Mouse (Mus musculus) stomach, postnatal 0 days (tissue): ENCODE measurements around the gene Pcna. TPM values are rescaled to one million over a fixed set of nuclear protein-coding genes. Genes with fewer than 3 reads are reported as not detected.

Source experiments
- ATAC-seq: fragments of 200-750 bp; cut with Nextera tagmentation; 2 replicates; pipeline ENCODE4 v1.8.0; 2017; ENCODE audit not compliant: low FRiP score, low TSS enrichment
- DNase-seq: peaks from one replicate; pipeline ENCODE4 v3.0.0-alpha.2; 2016; ENCODE audit warnings: low spot score
- H3K27ac ChIP-seq: fragments of 300-500 bp; sonication (generic); replicated peaks from 2 replicates; pipeline ENCODE4 v1.5.1; 2014; ENCODE audit warnings: mild to moderate bottlenecking, control low read depth
- H3K27me3 ChIP-seq: fragments of 300-500 bp; sonication (generic); 2 replicates; pipeline ENCODE4 v1.6.1; 2014; ENCODE audit warnings: low read length; ENCODE audit not compliant: control insufficient read depth, insufficient read depth
- H3K36me3 ChIP-seq: fragments of 300-500 bp; sonication (generic); 2 replicates; pipeline ENCODE4 v1.6.1; 2014; ENCODE audit warnings: low read length, mixed read lengths; ENCODE audit not compliant: control insufficient read depth, insufficient read depth
- H3K4me1 ChIP-seq: fragments of 300-500 bp; sonication (generic); replicated peaks from 2 replicates; pipeline ENCODE4 v1.6.1; 2014; ENCODE audit warnings: antibody characterized with exemption; ENCODE audit not compliant: control insufficient read depth, insufficient read depth
- H3K4me2 ChIP-seq: fragments of 300-500 bp; sonication (generic); replicated peaks from 2 replicates; pipeline ENCODE4 v1.6.1; 2014; ENCODE audit warnings: low read depth, mild to moderate bottlenecking, control low read depth, moderate library complexity
- H3K4me3 ChIP-seq: fragments of 300-500 bp; sonication (generic); 2 replicates; pipeline ENCODE4 v1.5.1; 2014; ENCODE audit warnings: low read depth, low read length, control low read depth
- H3K9ac ChIP-seq: fragments of 300-500 bp; sonication (generic); 2 replicates; pipeline ENCODE4 v1.6.1; 2014; ENCODE audit warnings: mild to moderate bottlenecking, low read length, control low read depth, mixed read lengths
- H3K9me3 ChIP-seq: fragments of 300-500 bp; sonication (generic); 2 replicates; pipeline ENCODE4 v1.6.1; 2016; ENCODE audit warnings: low read length; ENCODE audit not compliant: control insufficient read depth
- CTCF ChIP-seq: IDR thresholded peaks from 2 replicates; pipeline ENCODE4 v1.5.1; 2016; ENCODE audit warnings: antibody characterized with exemption, low read depth, mild to moderate bottlenecking, moderate library complexity
- EP300 ChIP-seq: optimal IDR thresholded peaks from 2 replicates; pipeline ENCODE3; 2016; ENCODE audit warnings: antibody characterized with exemption
- WGBS: fragments of 180-500 bp; shearing (Covaris S2); extraction: QIAGEN DNeasy Blood & Tissue Kit; methylation state at CpG from one replicate; pipeline ENCODE4 v1.1.7; 2014; 5-methylcytosine and 5-hydroxymethylcytosine counted together
- polyA plus RNA-seq: library from polyadenylated mRNA; unstranded; fragments of >200 nt; fragmentation: Nextera tagmentation; extraction: Ambion mirVana; gene quantifications from 2 replicates; pipeline ENCODE4 v1.2.1, GENCODE M21; 2015

Pcna gene
- polyA plus RNA-seq, 1 experiment from 2014 or later = 108 TPM

DNA sequence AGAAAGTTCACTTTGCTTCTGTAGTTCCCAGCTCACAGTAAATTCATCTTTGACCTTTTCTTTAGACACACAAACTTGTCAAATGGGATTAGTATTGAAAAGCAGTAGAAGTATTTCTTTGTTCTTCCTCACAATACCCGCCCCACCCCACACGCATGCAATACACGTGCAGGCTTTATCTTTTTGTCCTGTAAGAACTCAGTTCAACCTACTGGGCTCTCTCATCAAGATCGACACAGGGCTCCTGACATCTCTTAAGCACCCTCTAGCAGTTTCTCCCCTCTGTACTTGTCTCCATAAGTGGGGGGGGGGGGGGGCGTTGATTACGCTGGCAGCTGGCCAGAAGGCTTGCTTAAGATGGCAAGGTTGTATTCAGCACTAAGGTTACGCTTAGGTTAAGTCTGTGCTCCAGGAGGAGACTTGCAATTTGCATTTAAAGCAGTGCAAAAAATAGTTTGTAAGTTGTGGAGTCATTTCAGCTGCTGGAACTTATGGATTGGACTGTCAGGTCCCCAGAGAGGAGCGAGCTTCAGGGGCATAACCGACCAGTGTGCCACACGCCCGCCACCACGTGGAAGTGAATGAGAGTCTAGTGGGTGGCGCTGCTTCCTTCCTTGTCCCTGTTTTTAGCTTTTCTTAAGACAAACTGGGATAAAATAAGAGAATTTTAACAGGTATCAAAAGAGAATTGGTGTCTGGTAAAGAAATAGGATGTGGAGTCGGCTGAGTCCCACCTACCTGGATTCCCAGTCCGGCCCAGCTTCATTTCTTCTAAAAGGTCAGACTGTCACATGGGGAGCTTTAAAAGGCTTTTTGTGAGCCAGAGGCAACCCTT, 30.3 kb upstream of the Pcna start:
- Histone ChIP-seq H3K36me3 (no peaks in the 10 kb centered on the region; the same call in 1 of the 2 replicates), H3K27me3 (no peaks in the 10 kb centered on the region), H3K4me2 (no peak overlapping the region), H3K4me3 (no peak overlapping the region), H3K9ac (peak overlapping the region; percentile 38; the same call in 1 of the 2 replicates), H3K27ac (peak overlapping the region; percentile 81), H3K4me1 (peaks cover 7% of the 10 kb centered on the region), H3K9me3 (no peaks in the 10 kb centered on the region)
- peak; percentile 73 for ATAC-seq
- TF ChIP-seq EP300 (no peak), CTCF (no peak)
- DNase-seq = peak; percentile 73
- 43% methylated on average over 15 of the region's 15 CpGs for WGBS

DNA sequence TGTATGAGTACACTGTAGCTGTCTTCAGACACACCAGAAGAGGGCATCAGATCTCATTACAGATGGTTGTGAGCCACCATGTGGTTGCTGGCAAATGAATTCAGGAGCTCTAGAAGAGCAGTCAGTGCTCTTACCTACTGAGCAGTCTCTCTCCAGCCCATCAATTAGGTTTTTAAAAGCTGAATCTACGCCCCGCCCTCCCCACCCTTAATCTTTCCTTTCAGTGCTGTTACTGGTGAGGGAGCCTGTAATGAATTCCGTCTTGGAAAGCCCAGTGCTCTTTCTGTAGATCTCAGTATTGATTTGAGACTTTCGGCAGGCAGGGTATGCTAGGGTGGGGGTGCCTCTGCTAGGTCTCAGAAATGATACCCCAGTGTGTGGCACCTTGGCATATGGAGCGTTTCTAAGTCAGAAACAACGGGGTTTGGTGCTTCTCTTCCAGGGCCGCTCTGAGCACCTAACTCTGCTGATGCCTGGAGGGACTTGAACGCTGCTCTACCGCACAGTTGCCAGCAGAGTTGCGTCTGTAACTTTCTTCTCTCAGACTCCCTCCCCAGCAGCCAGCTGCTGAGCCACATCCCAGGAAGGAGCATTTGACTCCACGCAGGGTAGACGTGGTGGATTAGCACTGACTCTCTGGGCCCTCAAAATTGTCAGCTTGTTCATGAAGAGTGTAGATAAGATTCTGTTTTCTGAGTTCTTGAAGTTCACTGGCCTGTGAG, 29.5 kb upstream of the Pcna start:
- Histone ChIP-seq H3K9ac (peak overlapping the region; percentile 38; the same call in 1 of the 2 replicates), H3K27me3 (no peaks in the 10 kb centered on the region), H3K27ac (peak overlapping the region; percentile 81), H3K9me3 (no peaks in the 10 kb centered on the region), H3K4me3 (no peak overlapping the region), H3K4me1 (peaks cover 7% of the 10 kb centered on the region), H3K36me3 (no peaks in the 10 kb centered on the region; the same call in 1 of the 2 replicates), H3K4me2 (peak overlapping the region; percentile 29; the same call in 1 of the 2 replicates)
- WGBS = 29% methylated on average over 12 of the region's 12 CpGs
- peak; percentile 40 for ATAC-seq
- DNase-seq = no peak
- TF ChIP-seq EP300 (no peak), CTCF (no peak)

DNA sequence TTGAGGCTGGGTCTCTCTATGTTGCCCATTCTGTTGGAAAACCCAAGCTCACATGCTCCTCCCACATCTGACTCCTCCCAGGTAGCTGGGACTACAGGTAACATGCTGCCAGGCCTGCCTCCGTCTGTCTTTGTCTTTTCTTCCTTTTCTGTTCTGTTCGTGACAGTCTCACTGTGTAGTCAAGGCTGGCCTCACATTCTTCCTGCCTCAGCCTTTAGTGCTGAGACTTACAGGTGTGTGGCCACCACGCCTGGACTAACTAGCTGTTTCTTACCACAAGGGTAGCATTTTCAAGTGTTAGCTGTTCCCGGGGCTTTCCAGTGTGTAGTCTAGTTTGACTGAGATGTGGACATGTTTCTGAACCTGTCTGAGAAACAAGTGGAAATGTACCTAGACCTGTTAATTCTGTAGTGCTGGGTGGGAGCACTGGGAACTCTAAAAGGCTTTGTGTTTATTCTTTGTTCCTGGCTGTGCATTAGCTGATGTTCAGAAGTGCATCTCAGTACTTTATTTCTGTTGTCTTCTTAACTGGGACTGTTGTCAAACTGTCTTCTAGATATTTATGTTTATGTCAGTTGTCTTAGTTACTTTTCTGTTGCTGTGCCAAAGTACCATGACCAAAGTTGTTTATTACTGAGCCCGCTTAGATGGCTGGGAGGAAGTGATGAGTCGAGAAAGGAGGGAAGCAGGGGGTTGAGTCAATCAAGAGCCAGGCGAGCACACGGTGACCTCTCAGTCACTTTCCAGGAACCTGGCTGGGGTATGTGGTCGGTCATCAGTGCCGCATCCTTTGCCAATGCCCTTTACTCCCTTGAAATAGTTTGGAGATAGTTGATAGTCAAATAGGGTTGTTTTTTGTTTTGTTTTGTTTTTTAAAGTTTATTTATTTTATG, 28.7 kb upstream of the Pcna start:
- no peak overlapping the region for H3K4me3 ChIP-seq
- no peaks in the 10 kb centered on the region; the same call in 1 of the 2 replicates for H3K36me3 ChIP-seq
- H3K27ac ChIP-seq = peak overlapping the region; percentile 58; the same call in 1 of the 2 replicates
- DNase-seq (no peak), ATAC-seq (no peak)
- H3K9ac ChIP-seq = no peak overlapping the region
- H3K9me3 ChIP-seq = no peaks in the 10 kb centered on the region
- 55% methylated on average over 10 of the region's 10 CpGs for WGBS
- H3K4me2 ChIP-seq = no peak overlapping the region
- no peak for TF ChIP-seq EP300
- no peak for TF ChIP-seq CTCF
- peaks cover 7% of the 10 kb centered on the region for H3K4me1 ChIP-seq
- H3K27me3 ChIP-seq = no peaks in the 10 kb centered on the region

DNA sequence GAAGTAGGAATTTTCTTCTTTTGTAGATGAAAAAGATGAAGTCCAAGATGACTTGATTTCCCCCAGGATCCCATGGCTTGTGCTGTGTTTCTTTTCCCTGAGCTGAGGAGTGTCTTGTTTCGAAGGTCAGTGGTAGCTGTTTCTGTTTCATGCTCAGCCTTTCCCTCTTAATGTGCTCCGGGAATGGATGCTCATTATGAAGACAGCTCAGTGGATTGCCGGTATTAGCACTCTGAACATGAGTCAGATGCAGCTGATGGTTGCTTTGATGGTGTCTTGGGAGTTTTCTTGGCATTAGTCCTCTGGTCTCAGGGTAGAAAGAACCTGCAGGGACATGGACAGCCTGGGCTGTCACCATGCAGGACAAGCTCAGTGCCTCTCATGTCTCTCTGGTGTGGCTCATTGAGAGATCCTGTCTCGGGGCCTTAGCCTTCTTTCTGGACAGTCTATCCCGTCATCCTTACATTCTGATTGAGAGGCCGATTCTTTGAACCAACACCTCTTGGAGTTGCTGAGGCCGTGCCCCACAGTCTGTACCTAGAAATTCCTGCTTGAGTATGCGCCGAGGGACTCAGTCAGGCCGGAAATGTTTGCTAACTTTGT, 27.5 kb upstream of the Pcna start:
- ATAC-seq = no peak

DNA sequence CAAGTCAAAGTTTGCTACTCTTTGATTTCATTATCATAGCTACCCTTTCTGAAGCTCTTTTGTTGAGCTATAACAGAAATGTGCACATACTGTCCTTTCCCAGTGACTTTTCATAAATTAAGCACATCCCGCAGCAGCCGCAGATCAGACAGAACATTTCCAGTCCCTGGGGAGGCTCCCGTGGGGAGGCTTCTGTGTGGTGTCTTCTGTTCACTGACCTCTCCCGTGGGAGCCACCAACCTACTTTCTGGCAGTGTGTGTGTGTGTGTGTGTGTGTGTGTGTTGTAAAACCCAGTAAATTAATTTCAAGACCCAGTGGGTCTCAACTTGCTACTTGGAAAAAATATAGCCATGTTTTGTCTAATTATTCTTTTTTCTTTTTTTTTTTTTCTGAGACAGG, 26.9 kb upstream of the Pcna start:
- no peak overlapping the region for H3K27ac ChIP-seq
- no peak overlapping the region for H3K4me3 ChIP-seq
- no peak overlapping the region for H3K4me2 ChIP-seq
- DNase-seq (no peak), ATAC-seq (no peak)
- H3K9ac ChIP-seq = no peak overlapping the region
- WGBS = 52% methylated on average over 4 of the region's 4 CpGs
- H3K36me3 ChIP-seq = no peaks in the 10 kb centered on the region; the same call in 1 of the 2 replicates
- no peaks in the 10 kb centered on the region for H3K9me3 ChIP-seq
- peaks cover 7% of the 10 kb centered on the region for H3K4me1 ChIP-seq
- H3K27me3 ChIP-seq = no peaks in the 10 kb centered on the region
- TF ChIP-seq CTCF = no peak
- TF ChIP-seq EP300 = no peak

More for the DNA sequence above, 27.5 kb upstream of the Pcna start:
- Histone ChIP-seq H3K27me3 (no peaks in the 10 kb centered on the region), H3K4me2 (no peak overlapping the region), H3K9me3 (no peaks in the 10 kb centered on the region), H3K4me1 (peaks cover 7% of the 10 kb centered on the region), H3K9ac (no peak overlapping the region), H3K4me3 (no peak overlapping the region), H3K36me3 (no peaks in the 10 kb centered on the region; the same call in 1 of the 2 replicates), H3K27ac (no peak overlapping the region)
- TF ChIP-seq CTCF (no peak), EP300 (no peak)
- DNase-seq = no peak
- 82% methylated on average over 10 of the region's 10 CpGs for WGBS
